Mouse (Mus musculus) myocyte (in vitro differentiated cells): ENCODE measurements at regions not wholly inside any gene's neighbourhood (a gene's known extent, or its start where the extent isn't known, plus 50 kb on each side); places are given as distances from the start of the nearest gene placed in this dataset.

Source experiments
- CEBPB ChIP-seq: IDR thresholded peaks from 2 replicates; pipeline ENCODE4 v1.6.1; 2011; ENCODE audit warnings: mild to moderate bottlenecking, moderate library complexity; ENCODE audit not compliant: poor library complexity, insufficient read depth, severe bottlenecking
- E2F4 ChIP-seq: IDR thresholded peaks from one replicate; pipeline ENCODE4 v1.6.1; 2011; ENCODE audit warnings: mild to moderate bottlenecking, control low read depth, moderate library complexity; ENCODE audit not compliant: insufficient read depth
- MAX ChIP-seq: IDR thresholded peaks from one replicate; pipeline ENCODE4 v1.6.1; 2011; ENCODE audit warnings: low read depth, mild to moderate bottlenecking, control low read depth
- MYOD1 ChIP-seq, 3 experiments: IDR thresholded peaks; one replicate each; pipeline ENCODE4 v1.6.1; 2011; ENCODE audit warnings: control low read depth in 2 of 3, low read depth in 2 of 3, mild to moderate bottlenecking in 2 of 3, moderate library complexity in 1 of 3; ENCODE audit not compliant: insufficient read length in 2 of 3, control insufficient read depth in 1 of 3
- MYOG ChIP-seq, 3 experiments: IDR thresholded peaks; one replicate each; pipeline ENCODE4 v1.6.1; 2011; ENCODE audit warnings: control low read depth in 2 of 3, low read depth in 2 of 3, mild to moderate bottlenecking in 2 of 3; ENCODE audit not compliant: insufficient read length in 2 of 3, control insufficient read depth in 1 of 3, insufficient read depth in 1 of 3
- POLR2A ChIP-seq: IDR thresholded peaks from one replicate; pipeline ENCODE4 v1.6.1; 2011; ENCODE audit warnings: low read depth, mild to moderate bottlenecking, control low read depth, moderate library complexity; ENCODE audit not compliant: insufficient read length
- POLR2AphosphoS2 ChIP-seq: IDR thresholded peaks from one replicate; pipeline ENCODE4 v1.6.1; 2011; ENCODE audit warnings: low read depth, control low read depth; ENCODE audit not compliant: insufficient read length
- REST ChIP-seq: IDR thresholded peaks from one replicate; pipeline ENCODE4 v1.6.1; 2011; ENCODE audit warnings: mild to moderate bottlenecking, control low read depth, moderate library complexity; ENCODE audit not compliant: insufficient read depth, insufficient read length
- SRF ChIP-seq: IDR thresholded peaks from one replicate; pipeline ENCODE4 v1.6.1; 2011; ENCODE audit warnings: low read depth; ENCODE audit not compliant: control insufficient read depth, insufficient read length
- TCF12 ChIP-seq: IDR thresholded peaks from one replicate; pipeline ENCODE4 v1.6.1; 2011; ENCODE audit warnings: mild to moderate bottlenecking, control low read depth; ENCODE audit not compliant: poor library complexity, insufficient read depth, severe bottlenecking
- TCF3 ChIP-seq: IDR thresholded peaks from one replicate; pipeline ENCODE4 v1.6.1; 2011; ENCODE audit warnings: low read depth, control low read depth; ENCODE audit not compliant: insufficient read length
- USF1 ChIP-seq: IDR thresholded peaks from one replicate; pipeline ENCODE4 v1.6.1; 2011; ENCODE audit warnings: low read depth, mild to moderate bottlenecking, control low read depth, moderate library complexity

DNA sequence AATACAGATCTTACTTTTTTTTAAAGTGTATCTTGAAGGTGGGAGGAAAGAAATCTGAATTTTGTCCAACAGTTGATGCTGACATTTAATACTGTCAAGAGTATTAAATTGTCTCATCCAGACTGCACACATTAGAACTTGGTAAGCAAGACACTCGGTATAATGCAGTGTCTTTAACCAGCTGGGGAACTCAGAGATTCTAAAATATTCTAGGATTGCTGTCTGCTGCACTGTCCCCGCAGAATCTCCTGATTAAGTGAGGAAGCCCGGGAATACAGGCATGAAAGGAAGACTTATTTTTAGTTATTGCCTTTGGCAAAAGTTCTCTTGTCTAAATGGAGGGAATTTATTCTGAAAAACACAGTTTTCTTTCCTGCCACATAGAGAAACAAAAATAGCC lies 212.9 kb upstream of the Atp2b1 start:
- no peak for TF ChIP-seq POLR2A
- no peak for TF ChIP-seq MAX
- no peak for TF ChIP-seq POLR2AphosphoS2
- no peak for TF ChIP-seq MYOG (IDR thresholded peaks at IDR 0.05; ENCODE audit: control insufficient read depth in 1 of 3, insufficient read depth in 1 of 3, insufficient read length in 2 of 3, low read depth in 2 of 3)
- no peak for TF ChIP-seq MYOD1 (IDR thresholded peaks at IDR 0.05; ENCODE audit: control insufficient read depth in 1 of 3, insufficient read length in 2 of 3, low read depth in 2 of 3)
- no peak for TF ChIP-seq TCF12
- TF ChIP-seq USF1 = no peak
- TF ChIP-seq SRF = no peak
- TF ChIP-seq REST = no peak
- TF ChIP-seq E2F4 = no peak
- TF ChIP-seq CEBPB = no peak
- TF ChIP-seq TCF3 = no peak
